Mouse (Mus musculus): ENCODE measurements around the gene Farsa.
"Not testable (repeated sequence)": the region's sequence is repeated elsewhere in the genome, so short reads cannot be mapped to it uniquely, and the experiment has no call there.

Farsa gene

GRCm38 (mm10) chr8:84873016-84873415 is 16.2 kb downstream of the Farsa start:
- DNase-seq (ENCODE audit: low read depth), result peak; percentile 31

- no peak for DNase-seq (ENCODE audit: low read depth)
Observed at GRCm38 (mm10) chr8:84874339-84874738, 17.6 kb downstream of the Farsa start.

GRCm38 (mm10) chr8:84877297-84878035 is 20.7 kb downstream of the Farsa start:
- DNase-seq (ENCODE audit: low read depth), result no peak

GRCm38 (mm10) chr8:84878915-84879314 is 22.1 kb downstream of the Farsa start:
- no peak for DNase-seq (ENCODE audit: low read depth)

- no peak for DNase-seq (ENCODE audit: low read depth)
Observed at GRCm38 (mm10) chr8:84884728-84885127, 27.9 kb downstream of the Farsa start.

- DNase-seq (ENCODE audit: low read depth), result no peak
Observed at GRCm38 (mm10) chr8:84888280-84888679, 31.5 kb downstream of the Farsa start.

GRCm38 (mm10) chr8:84889141-84889540 is 32.4 kb downstream of the Farsa start:
- no peak for DNase-seq (ENCODE audit: low read depth)

DNA sequence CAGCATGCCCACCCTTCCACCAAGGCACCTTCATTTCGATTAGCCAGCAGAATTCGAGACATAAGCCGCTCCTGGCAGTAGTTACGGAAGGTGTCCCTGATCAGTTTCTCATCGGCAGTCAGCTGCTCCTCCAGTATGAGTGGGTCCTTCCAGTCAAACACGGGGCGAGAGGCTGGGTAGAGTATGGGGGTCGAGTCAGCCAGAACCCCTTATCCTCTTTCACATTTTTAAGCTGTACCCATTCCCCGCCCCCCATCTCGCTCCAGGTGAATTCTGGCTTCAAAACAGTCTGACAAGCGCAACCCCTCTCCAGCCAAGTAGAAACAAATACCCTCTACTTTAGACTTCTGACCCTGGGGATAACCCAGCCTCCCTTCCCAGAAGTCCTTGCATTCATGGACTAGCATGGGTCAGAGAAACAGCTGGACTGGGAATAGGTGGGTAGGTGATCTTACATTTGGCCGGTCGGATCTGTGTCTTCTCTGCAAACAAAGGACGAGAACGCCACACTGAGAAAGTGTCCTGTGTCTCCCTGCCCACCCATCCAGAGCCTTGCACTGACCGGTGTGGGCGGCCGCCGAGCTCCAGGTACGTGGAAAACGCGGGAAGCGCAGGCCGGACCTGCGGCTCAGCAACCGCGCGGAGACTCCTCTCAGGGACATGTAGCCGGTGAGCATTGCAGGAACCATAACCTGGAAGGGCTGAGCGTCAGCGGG is 36.4 kb downstream of the Farsa start:
- DNase-seq (ENCODE audit: low read depth), result no peak

DNA sequence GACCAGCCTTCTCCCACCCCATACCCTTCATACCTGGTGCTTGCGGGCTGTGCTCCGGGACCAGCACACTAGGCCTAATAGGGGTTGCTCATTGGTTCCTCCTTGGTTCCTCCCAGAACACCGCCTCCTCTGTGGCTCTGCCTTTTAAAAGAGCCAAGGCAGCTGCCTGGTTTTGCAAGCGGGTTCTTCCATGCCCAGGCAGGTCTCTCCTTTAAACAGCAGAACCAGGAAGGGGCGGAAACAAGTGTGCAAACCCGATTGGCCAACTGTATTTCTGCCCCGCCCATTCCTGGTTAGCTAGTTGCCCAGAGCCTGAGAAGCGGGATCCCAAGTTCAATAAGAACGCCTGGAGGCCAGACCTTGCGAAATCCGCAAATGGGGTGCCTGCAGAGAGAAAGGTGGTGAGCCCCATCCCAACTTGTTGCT is 36.9 kb downstream of the Farsa start, which contains the start of gene Gcdh:
Gene Gcdh (minus strand): TSS at position 213 of the 426 bp plus-strand sequence.
- DNase-seq (ENCODE audit: low read depth), result peak; percentile 95

DNA sequence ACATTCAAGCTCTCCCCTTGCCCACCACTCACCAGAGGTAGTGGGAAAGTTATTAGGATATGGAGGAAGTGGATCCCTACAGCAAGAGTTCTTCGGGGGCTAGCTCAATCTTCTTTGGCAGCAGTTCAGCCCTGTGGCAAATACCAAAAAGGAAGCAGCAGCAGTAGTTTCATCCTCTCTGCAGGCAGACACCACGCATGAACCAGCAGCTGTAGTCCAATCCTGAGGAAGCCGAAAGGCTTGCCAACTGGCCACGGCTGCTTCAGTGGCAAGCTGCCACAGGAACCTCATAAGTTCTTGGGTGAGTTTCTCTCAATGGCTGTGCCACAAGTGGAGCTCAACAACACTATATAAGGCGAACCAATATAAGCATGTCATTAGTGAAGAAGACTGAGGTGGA is 39.2 kb downstream of the Farsa start:
- no peak for DNase-seq (ENCODE audit: low read depth)

- no peak for DNase-seq (ENCODE audit: low read depth)
Observed at GRCm38 (mm10) chr8:84901071-84901470, 44.3 kb downstream of the Farsa start.

DNA sequence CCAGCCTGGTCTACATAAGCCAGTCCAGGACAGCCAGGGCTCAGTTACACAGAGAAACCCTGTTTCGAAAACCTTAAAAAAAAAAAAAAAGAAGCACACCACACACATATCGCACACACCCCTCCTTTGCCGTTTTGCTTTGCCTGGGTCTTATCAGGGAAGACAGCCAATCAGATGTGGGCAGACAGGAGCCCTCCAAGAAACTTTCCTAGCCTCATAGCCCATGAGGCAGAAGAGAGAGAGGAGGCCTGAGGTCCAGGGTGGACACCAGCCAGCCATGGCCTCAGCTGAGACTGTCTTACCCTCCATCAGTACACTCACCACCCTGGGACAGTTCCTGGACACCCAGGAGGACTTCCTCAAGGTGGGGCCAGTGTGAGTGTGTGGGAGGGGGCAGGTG is 45.0 kb downstream of the Farsa start, which contains the start of gene Klf1:
Gene Klf1 (plus strand): TSS at position 177 of the 400 bp plus-strand sequence.
- no peak for DNase-seq (ENCODE audit: low read depth)

DNA sequence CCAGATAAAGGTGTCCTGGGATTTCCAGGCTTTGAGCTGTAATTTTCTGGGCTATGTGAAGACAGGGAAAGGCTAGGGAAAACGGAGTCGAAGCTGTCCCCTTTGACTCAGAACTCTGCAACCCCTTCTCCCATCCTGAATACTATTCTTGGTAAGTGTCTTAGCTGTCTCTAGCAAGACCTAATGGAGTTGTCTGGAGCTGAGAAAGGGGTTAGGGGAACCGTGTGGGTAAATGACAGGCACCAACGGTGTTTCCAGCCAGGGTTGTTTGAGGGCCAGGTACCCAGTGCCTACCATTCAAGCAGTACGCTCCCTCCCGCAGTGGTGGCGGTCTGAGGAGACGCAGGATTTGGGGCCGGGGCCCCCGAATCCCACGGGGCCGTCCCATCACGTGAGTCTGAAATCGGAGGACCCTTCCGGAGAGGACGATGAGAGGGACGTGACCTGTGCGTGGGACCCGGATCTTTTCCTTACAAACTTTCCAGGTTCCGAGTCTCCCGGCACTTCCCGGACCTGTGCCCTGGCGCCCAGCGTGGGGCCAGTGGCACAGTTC is 45.7 kb downstream of the Farsa start:
- DNase-seq (ENCODE audit: low read depth), result no peak

- DNase-seq (ENCODE audit: low read depth), result peak; percentile 90
Observed at GRCm38 (mm10) chr8:84902920-84903661, 46.3 kb downstream of the Farsa start.

DNA sequence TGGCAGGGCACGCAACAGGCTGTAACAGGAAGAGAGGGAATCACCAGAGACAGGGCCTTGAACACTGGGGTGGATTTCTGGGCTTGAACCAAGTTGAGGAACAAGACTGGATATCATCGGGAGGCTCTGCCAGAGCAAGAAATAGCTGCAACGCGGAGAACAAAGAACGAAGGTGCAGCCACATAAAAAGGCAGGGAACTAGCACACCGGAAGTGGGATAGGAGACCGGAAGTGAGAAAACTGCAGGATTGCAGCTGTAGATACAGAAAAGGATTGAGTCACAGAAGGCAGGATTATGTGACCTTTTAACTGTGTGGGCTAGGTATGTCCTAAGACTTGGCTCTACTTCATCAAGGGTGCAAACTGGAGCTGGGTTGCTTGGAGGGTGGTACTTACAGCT is 47.6 kb downstream of the Farsa start:
- DNase-seq (ENCODE audit: low read depth), result peak; percentile 26

GRCm38 (mm10) chr8:84907037-84907436 is 50.2 kb downstream of the Farsa start:
- DNase-seq (ENCODE audit: low read depth), result no peak

GRCm38 (mm10) chr8:84907493-84907892 is 50.7 kb downstream of the Farsa start:
- DNase-seq (ENCODE audit: low read depth), result no peak

- not testable (repeated sequence) for DNase-seq (ENCODE audit: low read depth)
Observed at GRCm38 (mm10) chr8:84907979-84908378, 51.2 kb downstream of the Farsa start.

- DNase-seq (ENCODE audit: low read depth), result peak; percentile 97
Observed at GRCm38 (mm10) chr8:84908421-84909161, 51.8 kb downstream of the Farsa start, which contains the start of gene Dnase2a. Gene Dnase2a (plus strand): TSS chr8:84908560.

GRCm38 (mm10) chr8:84909162-84909767 is 52.5 kb downstream of the Farsa start:
- DNase-seq (ENCODE audit: low read depth), result no peak

DNA sequence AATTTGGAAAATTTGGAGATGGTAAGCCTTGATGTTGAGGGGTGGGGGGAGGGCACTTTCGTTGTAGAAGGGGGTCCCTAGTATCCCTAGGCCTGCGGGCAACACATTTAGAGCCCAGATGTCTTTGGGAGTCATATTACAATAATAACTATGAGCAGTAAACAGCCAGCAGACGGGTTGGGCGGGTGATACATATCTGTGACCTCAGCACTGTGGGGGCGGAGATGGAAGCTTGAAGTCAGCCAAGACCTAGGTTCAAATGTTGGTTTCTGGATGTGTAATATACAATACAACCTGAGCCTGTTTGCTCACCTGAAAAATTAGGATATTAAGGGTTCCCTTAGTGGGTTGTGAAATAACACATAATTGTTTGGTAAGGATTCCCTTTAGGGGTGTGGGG is 53.2 kb downstream of the Farsa start:
- peak; percentile 64 for DNase-seq (ENCODE audit: low read depth)

Measured in induced T-regulatory cell, adult 2 months (primary cell).